Mouse (Mus musculus) mouse embryonic stem cell (cell line): ENCODE data around the gene Cntrl.

ENCODE experiments used
- in situ Hi-C, 2 experiments: fragments of 300-500 bp; cut with MboI; formaldehyde crosslinking; loops; 1 replicate in 1 of 2; 3 replicates in 1 of 2; pipeline ENCODE4 v1.14.3; 2019 to 2020; ENCODE audit warnings: low sequenced_read_pairs in 2 of 2, low pct_unique_long_range_greater_than_20kb in 1 of 2, mixed read lengths in 1 of 2; ENCODE audit not compliant: unreplicated experiment in 1 of 2

Cntrl gene

GRCm38 (mm10) chr2:35109141-35109923 lies at the start of gene Cntrl:
Cntrl (plus strand) TSS chr2:35109492.
- in situ Hi-C loops, result loop anchor here in 1 of 2 experiments (5.0 kb wide), 1 partner anchor 62 kb away; no protein-coding TSS in a partner anchor

GRCm38 (mm10) chr2:35060256-35060655 lies 49.0 kb upstream of the Cntrl start:
- in situ Hi-C loops, result no loop called here

- in situ Hi-C loops, result no loop called here
Observed at GRCm38 (mm10) chr2:35060897-35061296, 48.4 kb upstream of the Cntrl start.

GRCm38 (mm10) chr2:35061338-35061737 lies 48.0 kb upstream of the Cntrl start, which contains the start of gene Hc:
Hc (minus strand) TSS chr2:35061438.
- in situ Hi-C loops, result no loop called here

GRCm38 (mm10) chr2:35063333-35064030 lies 45.8 kb upstream of the Cntrl start:
- in situ Hi-C loops, result no loop called here

GRCm38 (mm10) chr2:35066525-35067082 lies 42.7 kb upstream of the Cntrl start:
- in situ Hi-C loops, result no loop called here

GRCm38 (mm10) chr2:35067117-35067516 lies 42.2 kb upstream of the Cntrl start:
- in situ Hi-C loops, result no loop called here

- in situ Hi-C loops, result no loop called here
Observed at GRCm38 (mm10) chr2:35069124-35069523, 40.2 kb upstream of the Cntrl start.

- in situ Hi-C loops, result no loop called here
Observed at GRCm38 (mm10) chr2:35070275-35070674, 39.0 kb upstream of the Cntrl start.

GRCm38 (mm10) chr2:35072547-35072946 lies 36.7 kb upstream of the Cntrl start:
- in situ Hi-C loops, result no loop called here

- in situ Hi-C loops, result no loop called here
Observed at GRCm38 (mm10) chr2:35074328-35074727, 35.0 kb upstream of the Cntrl start.

- in situ Hi-C loops, result no loop called here
Observed at GRCm38 (mm10) chr2:35079166-35079565, 30.1 kb upstream of the Cntrl start.

- in situ Hi-C loops, result no loop called here
Observed at GRCm38 (mm10) chr2:35087418-35087817, 21.9 kb upstream of the Cntrl start.

GRCm38 (mm10) chr2:35100529-35100928 lies 8.8 kb upstream of the Cntrl start:
- in situ Hi-C loops, result no loop called here

GRCm38 (mm10) chr2:35101443-35101842 lies 7.8 kb upstream of the Cntrl start, which contains the start of gene AI182371:
AI182371 (minus strand) TSS chr2:35101543.
- in situ Hi-C loops, result no loop called here

- in situ Hi-C loops, result no loop called here
Observed at GRCm38 (mm10) chr2:35102777-35103176, 6.5 kb upstream of the Cntrl start.

GRCm38 (mm10) chr2:35103558-35103957 lies 5.7 kb upstream of the Cntrl start:
- in situ Hi-C loops, result no loop called here

- in situ Hi-C loops, result loop anchor here in 1 of 2 experiments (5.0 kb wide), 1 partner anchor 58 kb away; no protein-coding TSS in a partner anchor
Observed at GRCm38 (mm10) chr2:35104843-35105242, 4.4 kb upstream of the Cntrl start.

GRCm38 (mm10) chr2:35107984-35108635 lies 1.2 kb upstream of the Cntrl start:
- in situ Hi-C loops, result loop anchor here in 1 of 2 experiments (5.0 kb wide), 1 partner anchor 61 kb away; no protein-coding TSS in a partner anchor
